Mouse (Mus musculus): ENCODE data around the gene Spag9. TPM values are rescaled to one million over a fixed set of nuclear protein-coding genes. Genes with fewer than 3 reads are reported as not detected.

The Spag9 gene
- total and polyA plus RNA-seq, 2 experiments from 2014 or later = 89.1 to 110 TPM

DNA sequence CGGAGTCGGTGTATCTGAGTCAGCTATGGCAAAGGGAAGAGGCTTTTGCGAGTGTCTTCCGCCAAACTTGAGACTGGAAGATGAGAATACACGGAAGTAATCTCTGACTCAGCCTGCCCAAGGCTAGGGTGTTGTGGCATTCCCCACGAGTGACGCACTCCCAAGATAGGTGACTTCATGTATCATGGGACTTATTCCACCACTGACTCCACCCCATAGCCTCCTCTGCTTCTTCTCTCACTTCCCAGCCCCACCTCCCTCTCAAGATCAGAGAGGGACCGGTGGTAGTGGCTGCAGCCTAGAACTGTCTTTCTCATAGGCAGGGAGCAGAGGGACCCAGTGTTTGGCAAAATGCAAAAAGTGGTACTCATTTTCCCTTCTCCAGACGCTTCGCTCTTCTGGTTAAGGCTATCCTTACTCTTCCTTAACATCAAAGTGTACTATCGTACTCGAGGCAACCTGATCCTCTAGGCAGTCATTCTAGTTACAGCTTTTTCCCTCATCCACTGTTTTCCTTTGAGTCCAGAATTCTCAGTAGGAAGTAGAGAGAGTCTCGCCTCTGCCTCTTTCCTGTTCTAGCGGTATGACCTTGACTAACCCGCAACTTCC, 676 bp upstream of the Spag9 start:
- H3K4me1 ChIP-seq (ENCODE audit: insufficient read depth, low read length) = peaks cover 8% of the 10 kb centered on the region
- peak overlapping the region; percentile 85 for H3K9ac ChIP-seq (replicated peaks; ENCODE audit: low read length)
- H3K9me3 ChIP-seq (ENCODE audit: low read length) = no peaks in the 10 kb centered on the region
- TF ChIP-seq CTCF (IDR thresholded peaks at IDR 0.05; ENCODE audit: low read depth) = no peak
- peak overlapping the region; percentile 86 for H3K4me3 ChIP-seq (ENCODE audit: low read length)
- H3K27me3 ChIP-seq (ENCODE audit: insufficient read depth, low read length) = no peaks in the 10 kb centered on the region
- peak overlapping the region; percentile 65 for H3K4me2 ChIP-seq (ENCODE audit: low read depth, low read length)
- ATAC-seq (peak; percentile 57), DNase-seq (ENCODE audit: low spot score) (peak; percentile 56)
- 10% methylated on average over 15 of the region's 15 CpGs for WGBS
- peak overlapping the region; percentile 97 for H3K27ac ChIP-seq
- H3K36me3 ChIP-seq (ENCODE audit: insufficient read depth, low read length) = no peaks in the 10 kb centered on the region

- H3K36me3 ChIP-seq (ENCODE audit: insufficient read depth, low read length) = no peaks in the 10 kb centered on the region
- DNase-seq (ENCODE audit: low spot score) (peak; percentile 48), ATAC-seq (peak; percentile 48; the same call in 1 of the 2 replicates)
- H3K9ac ChIP-seq (replicated peaks; ENCODE audit: low read length) = peak overlapping the region; percentile 85
- peaks cover 8% of the 10 kb centered on the region for H3K4me1 ChIP-seq (ENCODE audit: insufficient read depth, low read length)
- no peaks in the 10 kb centered on the region for H3K9me3 ChIP-seq (ENCODE audit: low read length)
- H3K27ac ChIP-seq = peak overlapping the region; percentile 97
- H3K4me2 ChIP-seq (ENCODE audit: low read depth, low read length) = peak overlapping the region; percentile 65
- H3K27me3 ChIP-seq (ENCODE audit: insufficient read depth, low read length) = no peaks in the 10 kb centered on the region
- TF ChIP-seq CTCF (IDR thresholded peaks at IDR 0.05; ENCODE audit: low read depth) = peak; percentile 40
- under 1% methylated on average over 58 of the region's 58 CpGs for WGBS
- H3K4me3 ChIP-seq (ENCODE audit: low read length) = peak overlapping the region; percentile 86
Observed at GRCm38 (mm10) chr11:93996306-93997140, 632 bp downstream of the Spag9 start.

- no peak overlapping the region for H3K27ac ChIP-seq
- no peaks in the 10 kb centered on the region for H3K9me3 ChIP-seq (ENCODE audit: low read length)
- 23% methylated on average over 13 of the region's 13 CpGs for WGBS
- peak overlapping the region; percentile 65 for H3K4me2 ChIP-seq (ENCODE audit: low read depth, low read length)
- no peak for TF ChIP-seq CTCF (IDR thresholded peaks at IDR 0.05; ENCODE audit: low read depth)
- H3K4me3 ChIP-seq (ENCODE audit: low read length) = peak overlapping the region; percentile 86
- peaks cover 8% of the 10 kb centered on the region for H3K4me1 ChIP-seq (ENCODE audit: insufficient read depth, low read length)
- DNase-seq (ENCODE audit: low spot score) (peak; percentile 2), ATAC-seq (no peak)
- peak overlapping the region; percentile 85 for H3K9ac ChIP-seq (replicated peaks; ENCODE audit: low read length)
- H3K27me3 ChIP-seq (ENCODE audit: insufficient read depth, low read length) = no peaks in the 10 kb centered on the region
- no peaks in the 10 kb centered on the region for H3K36me3 ChIP-seq (ENCODE audit: insufficient read depth, low read length)
Observed at GRCm38 (mm10) chr11:93997141-93997775, 1.4 kb downstream of the Spag9 start.

- Histone ChIP-seq H3K27me3 (ENCODE audit: insufficient read depth, low read length) (no peaks in the 10 kb centered on the region), H3K4me2 (ENCODE audit: low read depth, low read length) (no peak overlapping the region), H3K27ac (no peak overlapping the region), H3K4me3 (ENCODE audit: low read length) (no peak overlapping the region), H3K36me3 (ENCODE audit: insufficient read depth, low read length) (no peaks in the 10 kb centered on the region), H3K9me3 (ENCODE audit: low read length) (no peaks in the 10 kb centered on the region), H3K9ac (replicated peaks; ENCODE audit: low read length) (no peak overlapping the region; the same call in 1 of the 2 replicates), H3K4me1 (ENCODE audit: insufficient read depth, low read length) (peaks cover 8% of the 10 kb centered on the region)
- DNase-seq (ENCODE audit: low spot score) (no peak), ATAC-seq (no peak)
- TF ChIP-seq CTCF (IDR thresholded peaks at IDR 0.05; ENCODE audit: low read depth) = no peak
Observed at GRCm38 (mm10) chr11:93999276-93999675, 3.4 kb downstream of the Spag9 start.

GRCm38 (mm10) chr11:94003346-94003745, 7.5 kb downstream of the Spag9 start:
- no peak overlapping the region for H3K27ac ChIP-seq
- ATAC-seq (no peak), DNase-seq (ENCODE audit: low spot score) (no peak)
- no peaks in the 10 kb centered on the region for H3K27me3 ChIP-seq (ENCODE audit: insufficient read depth, low read length)
- 90% methylated on average over 2 of the region's 2 CpGs for WGBS
- no peak overlapping the region for H3K9ac ChIP-seq (replicated peaks; ENCODE audit: low read length)
- no peaks in the 10 kb centered on the region for H3K4me1 ChIP-seq (ENCODE audit: insufficient read depth, low read length)
- H3K4me3 ChIP-seq (ENCODE audit: low read length) = no peak overlapping the region
- H3K9me3 ChIP-seq (ENCODE audit: low read length) = no peaks in the 10 kb centered on the region
- H3K4me2 ChIP-seq (ENCODE audit: low read depth, low read length) = no peak overlapping the region
- TF ChIP-seq CTCF (IDR thresholded peaks at IDR 0.05; ENCODE audit: low read depth) = no peak
- H3K36me3 ChIP-seq (ENCODE audit: insufficient read depth, low read length) = no peaks in the 10 kb centered on the region

GRCm38 (mm10) chr11:94019091-94019490, 23.2 kb downstream of the Spag9 start:
- DNase-seq (ENCODE audit: low spot score) = no peak
- Histone ChIP-seq H3K4me3 (ENCODE audit: low read length) (no peak overlapping the region), H3K27me3 (ENCODE audit: insufficient read depth, low read length) (no peaks in the 10 kb centered on the region), H3K9me3 (ENCODE audit: low read length) (no peaks in the 10 kb centered on the region), H3K27ac (no peak overlapping the region), H3K4me1 (ENCODE audit: insufficient read depth, low read length) (no peaks in the 10 kb centered on the region), H3K36me3 (ENCODE audit: insufficient read depth, low read length) (no peaks in the 10 kb centered on the region), H3K9ac (replicated peaks; ENCODE audit: low read length) (no peak overlapping the region), H3K4me2 (ENCODE audit: low read depth, low read length) (no peak overlapping the region)
- TF ChIP-seq CTCF (IDR thresholded peaks at IDR 0.05; ENCODE audit: low read depth) = no peak
- ATAC-seq = no peak
- 89% methylated on average over 5 of the region's 5 CpGs for WGBS
